Mouse (Mus musculus) thymus, postnatal 14 days (tissue): ENCODE data around the gene Anpep.

Experiments
- DNase-seq: peaks from one replicate; pipeline ENCODE4 v3.0.0; 2021

The Anpep gene

GRCm38 (mm10) chr7:79860811-79861210, at the start of gene Anpep:
Anpep (minus strand) TSS chr7:79861059.
- no peak for DNase-seq

- no peak for DNase-seq
Observed at GRCm38 (mm10) chr7:79907356-79907755, 46.5 kb upstream of the Anpep start.

- DNase-seq = no peak
Observed at GRCm38 (mm10) chr7:79906914-79907313, 46.1 kb upstream of the Anpep start.

- no peak for DNase-seq
Observed at GRCm38 (mm10) chr7:79905193-79905592, 44.3 kb upstream of the Anpep start.

GRCm38 (mm10) chr7:79903160-79903792, 42.4 kb upstream of the Anpep start:
- no peak for DNase-seq

- DNase-seq = no peak
Observed at GRCm38 (mm10) chr7:79900753-79901152, 39.9 kb upstream of the Anpep start.

GRCm38 (mm10) chr7:79895225-79895624, 34.4 kb upstream of the Anpep start:
- DNase-seq = no peak

GRCm38 (mm10) chr7:79894790-79895189, 33.9 kb upstream of the Anpep start:
- no peak for DNase-seq

- no peak for DNase-seq
Observed at GRCm38 (mm10) chr7:79892576-79893428, 31.9 kb upstream of the Anpep start.

- no peak for DNase-seq
Observed at GRCm38 (mm10) chr7:79890436-79891221, 29.8 kb upstream of the Anpep start.

GRCm38 (mm10) chr7:79888603-79889002, 27.7 kb upstream of the Anpep start:
- DNase-seq = no peak

- DNase-seq = no peak
Observed at GRCm38 (mm10) chr7:79883613-79884334, 22.9 kb upstream of the Anpep start.

GRCm38 (mm10) chr7:79881901-79882300, 21.0 kb upstream of the Anpep start:
- no peak for DNase-seq

- DNase-seq = no peak
Observed at GRCm38 (mm10) chr7:79880998-79881397, 20.1 kb upstream of the Anpep start.

GRCm38 (mm10) chr7:79880033-79880432, 19.2 kb upstream of the Anpep start:
- DNase-seq = no peak

- DNase-seq = no peak
Observed at GRCm38 (mm10) chr7:79878455-79879025, 17.7 kb upstream of the Anpep start.

- DNase-seq = no peak
Observed at GRCm38 (mm10) chr7:79873407-79873806, 12.5 kb upstream of the Anpep start.

- DNase-seq = no peak
Observed at GRCm38 (mm10) chr7:79871797-79872345, 11.0 kb upstream of the Anpep start.

- no peak for DNase-seq
Observed at GRCm38 (mm10) chr7:79869072-79869719, 8.3 kb upstream of the Anpep start.

- DNase-seq = no peak
Observed at GRCm38 (mm10) chr7:79868475-79868874, 7.6 kb upstream of the Anpep start.

- DNase-seq = no peak
Observed at GRCm38 (mm10) chr7:79867861-79868260, 7.0 kb upstream of the Anpep start.
